Mouse (Mus musculus) limb, embryonic 13.5 days (tissue): ENCODE measurements around the gene Akap5. TPM values are rescaled to one million over a fixed set of nuclear protein-coding genes. Genes with fewer than 3 reads are reported as not detected.

Source experiments
- polyA plus RNA-seq: library from polyadenylated mRNA; unstranded; fragments of >200 nt; fragmentation: Nextera tagmentation; extraction: Ambion mirVana; gene quantifications from 2 replicates; pipeline ENCODE4 v1.2.1, GENCODE M21; 2015

Gene Akap5
- polyA plus RNA-seq, 1 experiment from 2014 or later: 2.3 TPM

Other genes starting within 250 kb of the Akap5 start
- 0.41 and 0.43 TPM in 2 replicates for gene Esr2, start 147.6 kb upstream of the Akap5 start, polyA plus RNA-seq
- 0.27 TPM in 1 of 2 replicates, not detected in the other for gene Tex21, start 78.1 kb upstream of the Akap5 start, polyA plus RNA-seq
- 63.7 and 74.6 TPM in 2 replicates for gene Mthfd1, start 69.6 kb upstream of the Akap5 start, polyA plus RNA-seq
- 21.6 and 22.3 TPM in 2 replicates for gene Zbtb25, start 44.7 kb downstream of the Akap5 start, polyA plus RNA-seq
- 8.9 and 10.1 TPM in 2 replicates for gene Zbtb1, start 45.4 kb downstream of the Akap5 start, polyA plus RNA-seq
- gene Hspa2, start 79.3 kb downstream of the Akap5 start, polyA plus RNA-seq: 6.7 TPM in 2 replicates
- 4.5 and 4.8 TPM in 2 replicates for gene Ppp1r36, start 92.6 kb downstream of the Akap5 start, polyA plus RNA-seq
- 5.6 and 7.2 TPM in 2 replicates for gene Plekhg3, start 206.0 kb downstream of the Akap5 start, polyA plus RNA-seq